Mouse (Mus musculus) CH12.LX (cell line): Measurements from ENCODE around the gene Afap1.

Source experiments
- EP300 ChIP-seq: IDR thresholded peaks from 2 replicates; pipeline ENCODE4 v1.6.1; 2011; ENCODE audit warnings: low read length, improper control_type of control experiment
- ETS1 ChIP-seq: conservative IDR thresholded peaks from 2 replicates; pipeline ENCODE4 v1.6.1; 2012; ENCODE audit warnings: low read depth, mild to moderate bottlenecking, inconsistent platforms, low read length, improper control_type of control experiment, moderate library complexity
- JUND ChIP-seq: conservative IDR thresholded peaks from 2 replicates; pipeline ENCODE4 v1.6.1; 2011; ENCODE audit warnings: low read depth, low read length, improper control_type of control experiment
- POLR2A ChIP-seq: IDR thresholded peaks from 2 replicates; pipeline ENCODE4 v1.6.1; 2011; ENCODE audit warnings: low read depth, mild to moderate bottlenecking, improper control_type of control experiment, low read length

DNA sequence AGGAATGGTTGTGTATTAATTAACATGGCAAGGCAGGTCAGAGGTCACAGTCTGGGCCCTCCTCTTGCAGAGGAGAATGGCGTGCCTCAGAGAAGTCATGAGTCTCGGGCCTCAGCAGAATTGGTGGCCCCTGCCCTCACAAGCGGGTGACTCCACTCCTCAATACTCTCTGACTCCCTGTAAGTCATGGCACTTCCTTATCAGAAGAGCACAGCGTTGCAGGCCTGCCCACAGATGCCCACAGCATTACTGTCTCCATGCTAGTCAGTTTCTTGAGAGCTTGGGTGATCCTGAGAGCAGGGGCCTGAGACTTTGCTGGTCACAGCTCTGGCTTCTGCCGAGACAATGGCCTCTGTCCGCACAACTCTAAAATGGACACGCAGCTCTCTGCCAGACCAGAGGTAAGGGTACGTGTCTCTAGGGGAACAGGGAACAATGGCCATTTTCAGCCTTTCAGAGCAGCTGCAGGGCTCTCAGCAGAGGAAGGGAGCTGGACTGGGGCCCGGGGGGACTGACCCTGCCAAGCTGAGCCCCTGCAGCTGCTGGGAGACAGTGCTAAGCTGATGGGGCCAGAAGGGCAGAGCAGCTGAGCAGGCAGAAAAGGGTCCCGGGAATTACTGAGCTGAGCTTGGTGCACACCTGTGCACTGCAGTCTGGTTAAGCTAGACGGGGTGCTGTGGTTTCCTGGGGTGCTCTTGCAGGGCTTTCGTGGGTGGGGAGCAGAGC is 77.4 kb downstream of the Afap1 start:
- TF ChIP-seq ETS1 (no peak), EP300 (no peak), POLR2A (no peak), JUND (no peak)
